Mouse (Mus musculus) ovary, postnatal 36 days (tissue): ENCODE data around the gene Slc38a7.
A peak's percentile ranks its signal among the peaks of the same experiment; 100 is the strongest.
"Not testable (repeated sequence)": the region's sequence is repeated elsewhere in the genome, so short reads cannot be mapped to it uniquely, and the experiment has no call there.

ENCODE experiments used
- DNase-seq: peaks from one replicate; pipeline ENCODE4 v3.0.0; 2022; ENCODE audit warnings: low spot score, mixed read lengths

Gene Slc38a7

DNA sequence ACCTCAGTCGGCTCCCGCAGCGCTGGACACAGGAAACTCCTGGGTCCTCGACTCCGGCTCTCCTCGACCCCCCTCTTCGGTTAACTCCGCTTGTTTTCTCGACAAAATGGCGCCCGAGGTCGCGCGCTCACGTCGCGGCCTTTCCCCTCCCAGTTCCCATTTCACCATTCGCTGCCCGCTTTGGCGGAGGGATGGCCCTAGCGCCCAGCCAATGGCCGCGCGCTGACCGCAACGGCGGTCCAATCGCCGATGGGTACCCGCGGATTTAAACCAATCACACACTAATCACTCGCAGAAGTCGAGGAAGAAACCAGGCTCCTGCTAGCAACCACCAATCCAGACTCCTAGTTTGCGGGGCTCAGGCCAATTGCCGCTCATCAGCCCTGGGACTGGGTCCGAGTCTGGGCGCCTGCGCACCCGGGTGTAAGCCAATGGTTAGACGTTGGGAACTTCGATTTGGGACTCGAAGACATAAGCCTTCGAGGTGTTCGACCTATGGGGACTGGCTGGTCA, 46.0 kb downstream of the Slc38a7 start, which contains the start of gene Cnot1:
Gene Cnot1, minus strand, starts transcription at position 134 of the 513 bp plus-strand sequence.
- peak; percentile 96 for DNase-seq

DNA sequence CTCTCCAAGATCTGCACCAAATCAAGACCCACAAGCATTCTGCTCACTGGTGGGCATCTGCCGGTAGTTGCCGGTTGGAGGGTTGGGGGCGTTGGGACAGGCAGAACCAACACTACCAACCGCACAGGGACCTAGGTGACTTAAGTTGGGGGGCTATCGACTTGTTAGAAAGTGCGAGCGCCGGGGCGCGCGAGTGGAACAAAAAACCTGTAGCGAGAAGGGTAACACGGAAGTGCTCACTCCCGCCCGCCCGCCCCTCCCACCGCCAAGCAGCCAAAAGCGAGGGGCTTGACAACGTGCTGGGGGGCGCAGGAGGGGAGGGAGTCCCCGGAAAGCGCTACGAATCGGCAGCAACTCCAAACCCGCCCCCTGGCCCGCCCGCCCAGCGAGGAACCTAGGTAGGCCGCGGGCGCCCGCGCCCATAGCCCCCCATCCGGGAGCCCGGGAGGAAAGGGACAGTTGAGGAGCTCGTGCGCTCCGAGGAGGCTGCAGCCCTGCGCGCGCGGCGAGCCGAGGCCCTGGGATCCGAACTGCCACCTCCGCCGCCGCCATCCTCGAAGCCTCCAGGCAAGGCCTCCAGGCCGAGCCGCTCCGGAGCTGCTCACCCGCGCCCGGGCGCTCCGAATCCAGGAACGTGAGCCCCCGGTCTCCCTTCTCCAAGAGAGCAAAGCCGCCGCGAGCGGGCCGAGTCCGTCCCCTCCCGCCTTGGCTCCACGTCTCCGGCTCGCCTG, 46.7 kb downstream of the Slc38a7 start:
- DNase-seq: no peak

DNA sequence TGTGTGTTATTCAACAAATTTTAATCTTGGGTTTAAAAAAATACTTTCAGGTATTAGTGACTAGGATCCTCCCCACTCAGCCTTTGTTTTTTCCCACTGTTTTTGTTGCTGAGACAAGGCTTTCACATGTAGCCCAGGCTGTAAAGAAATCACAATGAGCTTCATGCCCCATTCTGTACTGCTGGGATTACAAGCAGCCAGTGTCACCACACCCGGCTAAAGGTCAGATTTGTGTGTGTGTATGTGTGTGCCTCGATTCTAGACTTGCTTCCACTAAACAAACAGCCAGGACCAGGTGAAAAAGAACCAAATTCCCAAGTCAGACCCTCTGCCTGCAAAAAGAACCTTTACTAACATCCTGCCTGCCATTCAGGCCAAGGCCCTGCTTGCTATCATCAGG, 47.9 kb downstream of the Slc38a7 start:
- no peak for DNase-seq

DNA sequence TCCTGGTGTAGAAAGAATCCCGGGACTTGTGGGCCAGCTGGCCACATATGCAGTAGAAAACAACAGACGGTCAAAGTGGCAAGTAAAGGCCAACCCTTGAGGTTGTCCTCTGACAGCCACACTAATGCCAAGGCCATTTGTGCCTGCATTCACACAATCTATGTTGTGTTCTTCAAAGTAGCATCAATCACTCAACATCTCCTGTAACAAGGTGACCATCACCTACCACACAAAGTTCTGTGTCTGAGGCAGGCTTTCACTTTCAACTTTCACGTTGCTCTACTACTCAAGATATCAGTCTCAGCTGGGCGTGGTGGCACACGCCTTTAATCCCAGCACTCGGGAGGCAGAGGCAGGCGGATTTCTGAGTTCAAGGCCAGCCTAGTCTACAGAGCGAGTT, 51.1 kb downstream of the Slc38a7 start:
- DNase-seq: no peak

DNA sequence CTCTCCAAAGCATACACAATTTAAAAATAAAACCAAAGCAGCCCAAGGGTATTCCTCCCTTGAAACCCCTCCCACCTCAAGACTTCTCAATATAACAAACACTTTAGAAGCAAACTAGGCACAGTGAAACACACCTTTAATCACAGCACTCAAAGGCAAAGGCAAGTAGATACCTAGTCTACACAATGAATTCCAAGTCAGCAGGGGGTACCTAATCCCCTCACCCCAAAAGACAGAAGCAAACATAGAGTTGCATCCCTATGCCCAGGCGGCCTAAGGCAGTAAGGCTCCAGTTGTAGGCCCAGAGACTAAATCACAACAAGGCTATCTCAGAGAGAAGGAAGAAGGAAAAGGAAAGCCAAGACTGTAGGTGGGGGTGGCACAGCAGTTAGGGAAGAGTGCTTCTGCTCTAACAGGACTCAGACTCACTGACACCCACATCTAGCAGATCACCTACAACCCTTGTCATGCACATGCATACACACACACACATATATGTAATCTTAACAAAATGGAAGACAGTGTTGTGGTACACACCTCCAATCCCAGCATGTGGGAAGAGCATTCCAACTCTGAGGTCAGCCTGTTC, 51.8 kb downstream of the Slc38a7 start:
- no peak for DNase-seq

DNA sequence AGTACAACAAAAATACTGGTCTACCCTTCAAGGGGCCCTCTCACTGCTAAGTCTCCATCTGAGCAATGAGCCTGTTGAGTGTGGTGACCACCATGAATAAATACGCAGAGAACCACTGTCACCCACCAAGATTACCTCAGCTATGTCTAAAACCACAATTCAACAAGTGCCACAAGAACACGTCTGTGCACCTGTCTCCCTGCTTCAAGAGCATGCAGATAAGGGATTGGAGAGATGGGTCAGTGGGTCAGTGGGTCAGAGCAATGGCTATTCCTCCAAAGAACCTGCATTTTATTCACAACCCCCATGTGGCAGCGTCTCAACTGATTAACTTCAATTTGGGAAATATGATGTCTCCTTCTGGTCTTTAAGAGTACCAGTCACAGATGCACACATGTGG, 53.0 kb downstream of the Slc38a7 start:
- DNase-seq: no peak

DNA sequence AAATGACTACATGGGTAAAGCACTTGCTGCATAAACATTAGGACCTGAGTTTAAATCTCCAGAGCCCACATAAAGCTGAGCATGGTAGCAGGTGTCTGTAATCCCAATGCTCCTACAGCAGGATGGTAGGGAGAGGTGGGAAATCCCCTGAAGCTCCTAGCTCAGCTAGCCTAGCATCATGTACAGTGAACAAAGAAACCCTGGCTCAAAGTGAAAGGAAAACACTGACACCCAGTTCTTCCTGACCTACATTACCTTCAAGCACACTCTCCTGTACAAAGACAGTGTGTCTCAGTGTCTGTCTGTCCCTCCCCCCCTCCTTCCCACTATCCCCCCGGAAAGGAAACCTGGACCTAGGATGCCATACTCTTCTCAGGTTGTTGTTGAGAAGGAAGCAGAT, 53.4 kb downstream of the Slc38a7 start:
- DNase-seq: no peak

DNA sequence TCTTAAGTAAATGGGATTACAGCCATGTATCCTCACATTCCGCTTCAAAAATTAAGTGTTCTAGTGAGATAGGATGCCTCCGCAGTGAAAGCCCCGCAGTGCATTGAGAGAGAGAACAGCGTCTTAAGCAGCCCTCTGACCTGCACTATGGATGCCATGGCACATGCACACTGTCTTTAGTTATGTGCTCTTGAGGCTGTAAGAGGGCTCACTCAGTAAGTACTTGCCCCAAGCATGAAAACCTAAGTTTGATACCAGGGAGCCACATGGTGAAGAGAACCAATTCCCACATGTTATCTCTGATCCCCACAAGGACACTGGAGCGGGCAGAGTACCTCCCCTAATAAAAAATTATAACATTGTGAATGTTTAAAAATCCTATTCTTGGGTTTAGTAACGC, 54.2 kb downstream of the Slc38a7 start:
- no peak for DNase-seq

DNA sequence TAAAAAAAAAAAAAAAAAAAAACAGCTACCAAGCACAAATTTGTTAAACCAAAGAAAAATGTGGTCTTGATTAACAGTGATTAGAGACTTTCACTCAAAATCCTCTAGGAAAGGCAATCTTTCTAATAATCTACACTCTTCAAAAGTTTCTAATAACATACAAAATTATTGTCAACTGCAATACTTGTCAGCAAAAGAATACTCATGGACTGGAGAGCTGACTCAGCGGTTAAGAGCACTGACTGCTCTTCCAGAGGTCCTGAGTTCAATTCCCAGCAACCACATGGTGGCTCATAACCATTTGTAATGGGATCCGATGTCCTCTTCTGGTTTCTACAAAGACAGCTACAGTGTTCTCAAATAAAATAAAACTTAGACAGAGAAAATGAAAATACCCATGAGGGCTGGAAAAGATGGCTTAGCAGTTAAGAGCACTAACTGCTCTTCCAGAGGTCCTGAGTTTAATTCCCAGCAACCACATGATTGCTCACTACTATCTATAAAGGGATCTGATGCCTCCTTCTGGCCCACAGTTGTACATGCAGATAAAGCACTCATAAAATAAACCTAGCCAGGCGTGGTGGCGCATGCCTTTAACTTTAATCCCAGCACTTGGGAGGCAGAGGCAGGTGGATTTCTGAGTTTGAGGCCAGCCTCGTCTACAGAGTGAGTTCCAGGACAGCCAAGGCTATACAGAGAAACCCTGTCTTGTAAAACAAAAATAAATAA, 57.8 kb downstream of the Slc38a7 start:
- DNase-seq: not testable (repeated sequence)
